Mouse (Mus musculus): ENCODE measurements around the gene Cog7.

The Cog7 gene

DNA sequence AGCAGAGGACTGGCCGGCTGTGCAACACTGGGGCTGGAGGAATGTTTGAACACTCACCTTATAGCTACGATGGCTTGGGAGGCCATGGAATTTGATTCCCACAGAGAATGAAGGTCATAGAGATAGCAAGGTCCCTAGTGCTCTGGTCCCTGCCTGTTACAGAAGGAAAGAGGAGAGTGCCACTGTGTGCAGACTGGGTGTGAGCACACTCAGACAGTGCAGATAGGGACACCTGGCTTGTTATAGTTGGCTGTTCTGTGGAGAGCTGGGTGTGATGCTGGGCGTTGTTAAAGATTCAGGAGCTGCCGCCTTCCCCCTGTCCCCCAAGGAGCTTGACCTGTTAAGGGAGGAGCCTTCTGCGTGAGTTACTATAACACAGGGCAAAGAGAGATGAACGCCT lies 84.8 kb downstream of the Cog7 start:
- DNase-seq (ENCODE audit: low spot score), result no peak

DNA sequence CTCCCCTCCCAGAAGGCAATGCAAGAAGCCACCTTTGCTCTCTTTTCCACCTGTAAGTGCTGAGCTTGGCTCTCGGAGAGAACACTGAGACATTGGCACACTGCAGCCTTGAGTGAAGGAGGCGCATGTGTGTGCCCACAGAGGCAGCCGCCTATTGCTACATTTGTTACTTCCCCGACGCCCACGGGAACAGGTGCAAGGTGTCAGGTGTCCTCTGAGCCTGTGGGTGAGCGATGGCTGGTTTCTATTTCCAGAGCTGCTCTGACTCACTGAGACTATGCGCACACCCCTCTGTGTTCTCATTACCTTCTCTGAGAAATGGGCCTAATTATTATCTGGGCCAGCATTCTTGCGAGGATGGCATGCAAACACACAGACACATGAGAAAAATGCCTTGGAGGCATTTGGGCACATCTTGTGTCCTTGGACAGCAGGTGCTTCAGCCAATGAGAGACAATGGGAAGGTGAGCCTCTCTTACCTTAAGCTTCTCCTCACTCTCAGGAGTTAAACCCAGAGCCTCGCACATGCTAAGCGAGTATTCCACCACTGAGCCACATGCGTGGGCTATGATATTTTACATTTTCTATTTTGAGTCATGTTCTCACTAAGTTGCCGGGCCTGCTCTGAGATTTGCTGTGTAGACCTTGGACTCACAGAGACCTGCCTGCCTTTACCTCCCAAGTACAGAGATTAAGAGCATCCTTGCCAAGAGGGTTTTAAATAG lies 90.7 kb downstream of the Cog7 start:
- peak; percentile 55 for DNase-seq (ENCODE audit: low spot score)

DNA sequence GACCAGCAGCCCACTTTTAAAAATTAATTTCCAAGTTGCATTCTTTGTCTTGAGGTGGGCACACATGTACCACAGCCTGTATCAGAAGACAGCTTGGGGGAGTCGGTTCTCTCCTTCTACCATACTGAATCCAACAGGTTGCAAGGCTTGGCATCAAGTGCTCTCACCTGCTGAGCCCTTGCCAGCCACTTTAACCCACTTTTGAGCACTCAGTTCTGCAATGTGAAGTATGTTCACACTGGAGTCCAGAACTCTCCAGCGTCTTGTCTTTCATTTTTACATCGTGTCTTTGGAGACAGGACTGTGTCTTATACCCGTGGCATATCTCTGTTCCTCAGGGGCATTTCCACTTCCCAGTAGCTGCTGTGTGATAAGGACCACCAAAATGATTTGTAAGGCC lies 101.3 kb downstream of the Cog7 start:
- DNase-seq (ENCODE audit: low spot score), result no peak

DNA sequence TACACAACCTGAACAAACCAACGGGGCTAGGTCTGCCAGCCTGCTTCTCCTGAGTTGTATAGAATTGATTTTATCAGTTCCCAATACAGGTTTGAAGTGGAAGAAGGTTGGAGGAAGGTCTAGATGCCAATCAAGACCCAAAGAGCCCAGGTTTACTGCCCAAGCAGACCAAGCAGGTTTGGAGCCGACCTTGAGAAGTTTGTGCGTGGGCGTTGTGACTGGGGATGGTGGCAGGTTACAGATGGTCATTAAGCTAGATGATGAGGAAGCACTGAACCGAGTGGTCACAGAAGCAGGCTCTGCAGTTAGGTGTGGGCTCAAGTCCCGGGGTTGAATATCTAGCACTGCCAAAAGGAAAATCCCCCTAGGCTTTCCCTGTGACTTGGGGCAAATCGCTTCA lies 106.7 kb downstream of the Cog7 start:
- DNase-seq (ENCODE audit: low spot score), result no peak

DNA sequence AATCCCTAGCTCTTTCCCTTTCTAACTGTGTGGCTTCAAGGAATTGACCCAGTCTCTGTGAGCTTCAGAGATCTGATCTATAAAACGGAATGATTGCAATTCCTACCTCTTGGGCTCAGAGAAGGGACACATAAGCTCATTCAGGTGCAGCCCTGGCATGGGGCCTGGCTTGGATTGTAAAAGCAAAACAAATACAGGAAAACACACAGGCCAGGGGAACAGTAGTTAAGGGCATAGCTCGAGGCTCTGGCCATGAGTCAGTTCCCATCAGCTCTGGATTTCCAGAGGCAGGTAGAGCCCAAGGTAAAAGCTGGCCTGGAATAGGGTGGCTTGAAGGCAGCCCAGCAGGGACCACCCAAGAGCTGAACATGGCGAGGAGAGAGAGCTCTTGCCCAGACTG lies 107.5 kb downstream of the Cog7 start:
- DNase-seq (ENCODE audit: low spot score), result no peak

DNA sequence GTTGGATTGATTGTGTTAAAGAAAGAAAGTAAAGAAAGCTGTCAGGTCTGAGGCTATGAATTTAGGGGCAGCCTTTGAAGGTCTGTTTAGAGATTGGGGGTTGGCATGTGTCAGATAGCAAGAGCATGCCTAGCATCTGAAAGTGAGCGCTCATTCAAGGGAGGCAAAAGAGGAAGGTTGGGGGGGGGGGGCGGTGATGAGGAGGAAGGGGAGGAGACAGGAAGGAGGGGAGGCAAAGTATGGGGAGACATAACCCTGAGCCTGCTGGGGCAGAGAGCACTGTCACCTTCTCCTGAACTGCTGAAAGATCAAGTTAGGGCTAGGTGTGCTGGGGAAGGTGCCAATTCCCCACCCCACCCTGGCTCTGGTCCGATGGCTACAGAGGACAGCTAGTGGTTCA lies 109.9 kb downstream of the Cog7 start:
- no peak for DNase-seq (ENCODE audit: low spot score)

DNA sequence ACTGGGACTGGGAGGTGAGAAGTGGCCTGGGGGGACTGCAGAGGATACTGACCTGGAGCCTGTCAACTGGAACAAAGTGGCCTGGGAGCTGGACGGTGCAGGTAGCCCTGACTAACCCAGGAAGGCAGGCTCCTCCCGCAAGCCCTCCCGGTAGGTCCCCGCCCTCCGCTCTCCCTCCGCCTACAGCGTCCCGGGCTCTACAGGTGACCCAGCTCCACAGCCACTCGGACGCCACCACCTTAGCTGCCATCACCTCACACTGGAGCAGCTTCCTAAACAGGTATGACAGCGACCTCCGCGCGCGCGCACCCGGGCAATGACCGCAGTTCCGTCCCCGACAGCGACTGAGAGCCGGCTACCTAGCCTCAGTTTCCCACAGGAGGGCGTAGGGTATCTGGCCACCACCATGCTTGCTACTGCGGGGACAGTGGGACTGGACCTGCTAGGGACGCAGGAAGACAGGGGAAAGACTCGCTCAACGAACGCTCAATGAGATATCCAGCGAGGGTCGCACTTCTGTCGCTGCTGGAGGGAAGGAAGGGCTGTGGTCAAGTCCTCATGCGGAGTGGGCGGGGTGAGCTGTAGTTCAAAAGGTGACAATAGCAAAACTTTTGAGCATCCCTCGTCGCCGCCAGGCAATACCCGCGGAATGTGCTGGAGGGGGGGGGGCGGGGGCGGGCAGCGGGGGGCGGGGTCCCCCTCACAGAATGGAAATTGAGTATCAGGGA lies 116.5 kb downstream of the Cog7 start, which contains the start of gene Scnn1b:
Gene Scnn1b, plus strand, starts transcription at position 181 of the 728 bp plus-strand sequence.
- DNase-seq (ENCODE audit: low spot score), result no peak

DNA sequence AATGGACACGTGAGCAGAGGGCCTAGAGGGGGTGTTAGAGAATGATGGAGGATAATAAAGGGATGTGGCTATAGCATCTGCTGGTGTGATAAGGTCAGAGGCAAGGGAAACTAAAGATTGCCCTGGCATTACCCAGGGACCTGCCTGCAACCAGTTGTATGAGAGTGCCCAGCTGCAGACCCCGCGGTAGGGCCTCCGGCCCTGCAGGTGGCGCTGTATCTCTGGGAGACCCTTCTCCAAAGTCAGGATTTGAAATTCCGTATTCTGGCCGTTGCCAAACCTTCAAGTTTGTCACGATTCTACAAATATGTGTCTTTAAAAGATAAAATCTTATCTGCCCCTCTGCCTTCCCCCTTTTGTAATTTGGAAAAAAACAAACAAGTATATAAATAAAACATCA lies 122.6 kb downstream of the Cog7 start:
- no peak for DNase-seq (ENCODE audit: low spot score)

DNA sequence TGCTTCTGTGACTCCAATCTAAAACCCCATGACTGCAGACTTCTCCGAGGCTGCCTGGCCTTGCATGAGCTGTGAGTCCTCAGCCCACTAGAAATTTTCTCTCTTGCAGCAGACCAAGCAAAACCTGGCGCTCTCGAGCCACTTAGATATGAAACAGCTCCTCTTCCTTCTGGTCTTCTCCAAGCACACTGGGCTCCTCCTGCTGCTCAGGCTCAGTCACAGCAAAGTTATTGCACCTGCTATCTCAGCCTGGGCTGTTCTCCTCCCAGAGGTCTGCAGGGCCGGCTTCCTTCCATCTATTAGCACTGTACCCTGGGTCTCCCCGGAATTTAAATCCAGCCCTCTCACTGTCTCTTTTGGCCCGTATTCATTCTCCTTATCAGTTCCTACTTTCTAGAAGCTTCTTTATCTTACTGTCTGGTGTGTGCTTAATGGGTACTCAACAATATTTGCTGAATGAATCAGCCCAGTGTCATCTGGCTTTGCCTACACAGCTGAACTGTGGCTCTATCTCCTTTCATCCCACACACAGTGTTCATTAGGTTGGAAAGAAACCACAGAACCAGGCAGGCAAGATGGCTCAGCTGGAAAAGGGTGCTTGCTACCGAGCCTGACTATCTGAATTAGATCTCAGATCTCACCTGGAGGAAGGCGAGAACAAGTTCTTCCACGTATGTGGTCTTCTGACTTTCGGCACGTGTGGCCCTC lies 124.2 kb downstream of the Cog7 start:
- no peak for DNase-seq (ENCODE audit: low spot score)

DNA sequence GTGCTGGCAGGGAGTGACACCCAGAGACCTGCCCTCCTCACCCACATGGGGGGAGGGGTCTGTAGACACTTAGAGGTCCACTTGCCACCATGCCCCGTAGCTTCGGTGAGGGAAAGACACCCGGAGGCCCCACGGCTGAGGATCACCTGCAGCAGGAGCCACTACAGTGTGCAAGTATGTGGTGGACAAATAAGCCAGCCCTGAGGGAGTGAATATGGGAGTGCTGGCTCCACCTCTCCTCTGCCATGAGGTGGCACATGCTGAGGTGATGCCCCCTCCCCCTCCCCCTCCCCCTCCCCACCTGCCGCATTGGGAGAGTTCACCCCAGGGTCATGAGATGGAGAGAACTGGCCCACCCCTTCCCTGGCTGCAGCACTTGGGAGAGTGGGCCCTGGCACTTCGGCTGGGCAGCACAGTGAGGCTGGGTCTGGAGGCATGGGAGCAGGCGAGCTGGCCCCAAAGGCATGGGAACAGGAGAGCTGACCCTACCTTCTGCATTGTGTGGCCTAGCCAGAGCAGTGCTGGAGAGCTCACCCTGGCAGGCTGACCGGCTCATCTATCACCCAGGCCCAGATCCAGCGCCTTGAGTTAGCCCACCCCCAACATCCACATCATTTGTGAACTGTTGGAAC lies 132.9 kb downstream of the Cog7 start:
- DNase-seq (ENCODE audit: low spot score), result no peak

DNA sequence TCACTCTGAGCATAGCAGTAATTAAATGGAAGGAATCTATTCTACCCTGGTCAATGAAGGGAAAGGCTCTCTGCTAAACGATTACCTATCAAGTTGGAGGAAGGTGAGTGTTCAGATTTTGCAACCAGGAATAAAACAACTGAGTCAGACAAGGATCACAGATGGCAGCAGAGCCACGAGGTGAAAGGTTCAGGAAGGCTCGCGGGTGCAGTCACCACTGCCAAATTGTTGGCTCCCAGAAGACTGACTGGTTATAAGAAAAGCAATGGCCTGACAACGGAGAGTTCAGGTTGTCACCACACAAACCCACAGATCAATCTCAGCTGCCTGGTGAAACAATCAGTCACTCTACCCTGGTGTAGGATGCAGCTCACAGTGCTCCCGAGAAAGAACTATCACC lies 135.5 kb downstream of the Cog7 start:
- no peak for DNase-seq (ENCODE audit: low spot score)

DNA sequence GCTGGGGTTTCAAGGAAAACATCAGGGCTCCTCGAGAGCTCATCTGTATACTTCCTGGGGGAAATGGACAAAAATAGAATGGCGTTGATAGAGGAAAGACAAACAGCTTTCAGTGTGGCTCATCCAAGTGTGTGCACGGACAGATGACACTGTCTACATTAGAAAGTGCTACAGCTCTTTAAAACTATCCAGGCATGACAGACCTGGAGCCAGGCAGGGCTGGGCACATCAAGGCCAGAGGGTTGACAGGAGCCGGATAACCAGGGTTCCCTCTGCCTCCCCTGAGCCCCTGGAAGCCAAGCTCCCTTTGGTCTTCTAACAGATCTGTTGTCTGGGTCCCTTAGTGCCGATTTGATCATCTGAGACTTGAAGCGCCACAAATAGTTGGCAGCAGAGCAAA lies 139.3 kb downstream of the Cog7 start:
- no peak for DNase-seq (ENCODE audit: low spot score)

DNA sequence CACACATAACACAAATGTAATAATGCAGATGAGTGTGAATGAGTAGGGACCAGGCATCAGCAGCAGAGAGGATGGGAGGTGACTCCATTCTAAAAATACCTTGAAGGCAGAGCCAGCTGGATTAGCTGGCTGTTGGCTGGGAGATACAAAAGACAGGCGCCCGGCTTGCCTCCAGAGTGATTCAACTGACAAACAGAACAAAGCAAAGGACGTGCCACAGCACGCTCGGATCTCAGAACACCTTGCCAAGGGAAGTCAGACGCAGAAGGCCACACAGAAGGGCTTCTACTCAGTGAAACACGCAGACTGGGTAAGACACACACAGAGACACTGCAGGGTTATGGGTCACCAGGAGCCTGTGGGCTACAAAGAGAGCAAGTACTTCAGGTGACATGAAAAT lies 140.7 kb downstream of the Cog7 start:
- no peak for DNase-seq (ENCODE audit: low spot score)

DNA sequence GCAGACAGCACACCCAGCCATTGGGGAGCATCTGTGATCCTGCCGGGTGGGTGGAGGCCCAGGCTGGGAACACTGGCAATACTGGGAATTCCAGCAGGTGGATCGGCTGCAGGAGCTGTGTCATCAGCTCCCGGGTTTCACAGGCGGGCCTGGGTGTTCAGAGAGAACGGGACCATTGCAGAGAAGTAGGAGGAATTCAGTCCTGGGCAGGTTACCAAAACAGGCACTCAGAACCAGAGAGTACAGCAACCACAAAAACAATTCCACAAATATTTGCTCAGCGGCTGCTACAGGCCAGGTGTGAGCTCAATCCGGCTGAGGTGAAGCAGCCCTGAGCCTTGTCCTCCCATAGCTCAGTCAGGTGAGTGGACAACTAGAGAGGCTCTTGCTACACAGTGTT lies 144.7 kb downstream of the Cog7 start:
- no peak for DNase-seq (ENCODE audit: low spot score)

DNA sequence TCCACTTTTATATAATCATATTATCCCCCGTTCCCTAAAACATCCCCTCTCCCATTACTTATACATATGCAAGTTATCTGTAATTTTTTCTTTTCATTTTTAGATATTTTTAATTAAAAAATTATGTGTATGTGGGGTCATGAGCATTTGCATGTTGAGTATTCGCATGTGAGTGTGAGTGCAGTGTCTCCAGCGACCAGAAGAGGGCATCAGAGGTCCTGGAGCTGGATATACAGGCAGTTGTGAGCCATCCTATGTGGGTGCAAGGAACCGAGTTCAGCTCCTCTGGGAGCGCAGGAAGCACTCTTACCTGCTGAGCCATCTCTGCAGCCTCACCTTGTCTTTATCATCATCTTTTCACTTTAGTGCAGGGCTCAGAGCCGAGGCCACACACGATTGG lies 146.1 kb downstream of the Cog7 start:
- DNase-seq (ENCODE audit: low spot score), result no peak

Measured in left cerebral cortex, adult 11 months (tissue).